Mouse (Mus musculus) E14TG2a.4 (cell line): ENCODE results near the gene Haao.
A peak's percentile ranks its signal among the peaks of the same experiment; 100 is the strongest.

Experiments
- H3K27me3 ChIP-seq: 2 replicates; pipeline ENCODE4 v1.6.1; 2014; ENCODE audit warnings: low read length, control low read depth; ENCODE audit not compliant: insufficient read depth
- H3K36me3 ChIP-seq: 2 replicates; pipeline ENCODE4 v1.6.1; 2014; ENCODE audit warnings: low read length, control low read depth; ENCODE audit not compliant: insufficient read depth
- H3K4me1 ChIP-seq: replicated peaks from 2 replicates; pipeline ENCODE4 v1.6.1; 2014; ENCODE audit warnings: low read depth, low read length, control low read depth
- H3K4me3 ChIP-seq: replicated peaks from 2 replicates; pipeline ENCODE4 v1.5.1; 2014; ENCODE audit warnings: mild to moderate bottlenecking, low read length
- H3K9me3 ChIP-seq: 2 replicates; pipeline ENCODE4 v1.6.1; 2014; ENCODE audit warnings: low read length, control low read depth
- CTCF ChIP-seq: conservative IDR thresholded peaks from 2 replicates; pipeline ENCODE4 v1.5.1; 2014; ENCODE audit warnings: low read length
- NANOG ChIP-seq: IDR thresholded peaks from 2 replicates; pipeline ENCODE4 v1.6.1; 2014; ENCODE audit warnings: borderline replicate concordance, low read length, mixed read lengths
- POU5F1 ChIP-seq: IDR thresholded peaks from 2 replicates; pipeline ENCODE4 v1.6.1; 2014; ENCODE audit warnings: low read length, borderline replicate concordance

Gene Haao

GRCm38 (mm10) chr17:83860224-83860623 lies 12.5 kb upstream of the Haao start:
- no peaks in the 10 kb centered on the region for H3K36me3 ChIP-seq
- TF ChIP-seq CTCF (no peak), POU5F1 (no peak), NANOG (no peak)
- H3K9me3 ChIP-seq = peaks cover 15% of the 10 kb centered on the region
- no peak overlapping the region for H3K4me3 ChIP-seq
- H3K27me3 ChIP-seq = no peaks in the 10 kb centered on the region; the same call in 1 of the 2 replicates
- peaks cover 34% of the 10 kb centered on the region for H3K4me1 ChIP-seq

- no peak overlapping the region for H3K4me3 ChIP-seq
- no peaks in the 10 kb centered on the region; the same call in 1 of the 2 replicates for H3K27me3 ChIP-seq
- peaks cover 30% of the 10 kb centered on the region for H3K4me1 ChIP-seq
- no peak for TF ChIP-seq NANOG
- TF ChIP-seq POU5F1 = no peak
- no peak for TF ChIP-seq CTCF
- H3K36me3 ChIP-seq = no peaks in the 10 kb centered on the region
- peaks cover 19% of the 10 kb centered on the region for H3K9me3 ChIP-seq
Observed at GRCm38 (mm10) chr17:83859639-83860038, 11.9 kb upstream of the Haao start.

GRCm38 (mm10) chr17:83858413-83858812 lies 10.7 kb upstream of the Haao start:
- H3K27me3 ChIP-seq = no peaks in the 10 kb centered on the region; the same call in 1 of the 2 replicates
- no peak overlapping the region for H3K4me3 ChIP-seq
- no peaks in the 10 kb centered on the region for H3K36me3 ChIP-seq
- peaks cover 25% of the 10 kb centered on the region for H3K4me1 ChIP-seq
- no peak for TF ChIP-seq NANOG
- no peak for TF ChIP-seq POU5F1
- TF ChIP-seq CTCF = no peak
- peaks cover 19% of the 10 kb centered on the region for H3K9me3 ChIP-seq

GRCm38 (mm10) chr17:83854284-83854918 lies 6.6 kb upstream of the Haao start:
- H3K9me3 ChIP-seq = peaks cover 19% of the 10 kb centered on the region
- H3K36me3 ChIP-seq = no peaks in the 10 kb centered on the region
- no peak for TF ChIP-seq NANOG
- TF ChIP-seq CTCF = no peak
- TF ChIP-seq POU5F1 = no peak
- no peak overlapping the region for H3K4me3 ChIP-seq
- peaks cover 19% of the 10 kb centered on the region for H3K4me1 ChIP-seq
- no peaks in the 10 kb centered on the region for H3K27me3 ChIP-seq

- Histone ChIP-seq H3K4me1 (peaks cover 24% of the 10 kb centered on the region), H3K27me3 (no peaks in the 10 kb centered on the region), H3K9me3 (peaks cover 19% of the 10 kb centered on the region), H3K4me3 (no peak overlapping the region), H3K36me3 (no peaks in the 10 kb centered on the region)
- TF ChIP-seq CTCF (peak; percentile 31), POU5F1 (no peak), NANOG (no peak)
Observed at GRCm38 (mm10) chr17:83853831-83854230, 6.1 kb upstream of the Haao start.

GRCm38 (mm10) chr17:83850864-83851263 lies 3.1 kb upstream of the Haao start:
- H3K9me3 ChIP-seq = peaks cover 6% of the 10 kb centered on the region
- H3K4me1 ChIP-seq = peaks cover 53% of the 10 kb centered on the region
- no peaks in the 10 kb centered on the region for H3K36me3 ChIP-seq
- no peaks in the 10 kb centered on the region for H3K27me3 ChIP-seq
- H3K4me3 ChIP-seq = no peak overlapping the region
- TF ChIP-seq NANOG (no peak), CTCF (no peak), POU5F1 (no peak)

GRCm38 (mm10) chr17:83850458-83850857 lies 2.7 kb upstream of the Haao start:
- Histone ChIP-seq H3K36me3 (no peaks in the 10 kb centered on the region), H3K9me3 (peaks cover 6% of the 10 kb centered on the region), H3K4me3 (peak overlapping the region; percentile 66), H3K4me1 (peaks cover 57% of the 10 kb centered on the region), H3K27me3 (no peaks in the 10 kb centered on the region)
- TF ChIP-seq CTCF (peak; percentile 87), NANOG (no peak)

- Histone ChIP-seq H3K36me3 (no peaks in the 10 kb centered on the region), H3K9me3 (no peaks in the 10 kb centered on the region), H3K27me3 (no peaks in the 10 kb centered on the region), H3K4me1 (peaks cover 56% of the 10 kb centered on the region), H3K4me3 (0 out of 2 replicates have a peak overlapping the region, but pooled peaks have one; percentile 66)
- TF ChIP-seq NANOG = no peak
- no peak for TF ChIP-seq CTCF
- TF ChIP-seq POU5F1 = no peak
Observed at GRCm38 (mm10) chr17:83849717-83850116, 2.0 kb upstream of the Haao start.

GRCm38 (mm10) chr17:83849081-83849675 lies 1.4 kb upstream of the Haao start:
- no peaks in the 10 kb centered on the region for H3K36me3 ChIP-seq
- H3K9me3 ChIP-seq = no peaks in the 10 kb centered on the region
- peaks cover 50% of the 10 kb centered on the region for H3K4me1 ChIP-seq
- H3K4me3 ChIP-seq = no peak overlapping the region
- no peak for TF ChIP-seq POU5F1
- TF ChIP-seq CTCF = no peak
- TF ChIP-seq NANOG = no peak
- H3K27me3 ChIP-seq = no peaks in the 10 kb centered on the region
